ENCODE assay signal across 10 mouse cellular contexts in genomic region chr10:79917532-79918100, GRCm38 (mm10). TPM values are rescaled to one million over a fixed set of nuclear protein-coding genes. Genes with fewer than 3 reads are reported as not detected.
DNase-seq lines count a peak whose midpoint lies in the region; ATAC-seq and TF ChIP-seq lines count a peak whose summit lies in the region.
"Had no signal": no experiment of that assay in that cellular context is flagged by ENCODE, and none has a peak within 500 bp of the region (broad histone marks: within the 10 kb centered on the region; RNA-seq: fewer than 3 reads in every experiment).

No protein-coding gene starts in this region.

- H3K4me2 ChIP-seq in lung, embryonic 14.5 days: peak overlapping the region; percentile 97
- H3K4me2 ChIP-seq in forebrain, embryonic 15.5 days (replicated peaks): peak overlapping the region; percentile 91
- H3K4me2 ChIP-seq in limb, embryonic 11.5 days (ENCODE audit: low read depth, severe bottlenecking): peak overlapping the region; percentile 95
- H3K4me2 ChIP-seq in neural tube, embryonic 14.5 days (ENCODE audit: low read depth, low read length): peak overlapping the region; percentile 95

- no peaks in the 10 kb centered on the region for H3K9me3 ChIP-seq in lung, embryonic 14.5 days (ENCODE audit: low read depth, low read length)
- no peaks in the 10 kb centered on the region for H3K9me3 ChIP-seq in forebrain, embryonic 15.5 days
- H3K9me3 ChIP-seq in limb, embryonic 11.5 days (ENCODE audit: control insufficient read depth, low read length): peaks cover 3% of the 10 kb centered on the region; the same call in 1 of the 2 replicates
- no peaks in the 10 kb centered on the region for H3K9me3 ChIP-seq in neural tube, embryonic 14.5 days (ENCODE audit: control insufficient read depth, low read length)

- intact Hi-C loops in left cerebral cortex, postnatal 25 days (cut with DNase I): no loop called here
- intact Hi-C loops in left cerebral cortex, postnatal 36 days (cut with DNase I): no loop called here

- TF ChIP-seq CTCF in lung, embryonic 14.5 days (IDR thresholded peaks at IDR 0.05; ENCODE audit: low read depth): no peak

- peaks cover 5% of the 10 kb centered on the region; the same call in 1 of the 2 replicates for H3K4me1 ChIP-seq in lung, embryonic 14.5 days (ENCODE audit: insufficient read depth)
- H3K4me1 ChIP-seq in forebrain, embryonic 15.5 days: peaks cover 48% of the 10 kb centered on the region
- H3K4me1 ChIP-seq in limb, embryonic 11.5 days (ENCODE audit: control insufficient read depth, insufficient read depth, low read length): peaks cover 39% of the 10 kb centered on the region
- peaks cover 25% of the 10 kb centered on the region for H3K4me1 ChIP-seq in neural tube, embryonic 14.5 days (ENCODE audit: control insufficient read depth, insufficient read depth, low read length)

- peak overlapping the region; percentile 84 for H3K4me3 ChIP-seq in lung, embryonic 14.5 days (ENCODE audit: low read depth, low read length)
- peak overlapping the region; percentile 92 for H3K4me3 ChIP-seq in forebrain, embryonic 15.5 days
- no peak overlapping the region; the same call in 1 of the 2 replicates for H3K4me3 ChIP-seq in limb, embryonic 11.5 days (ENCODE audit: low read depth, low read length)
- H3K4me3 ChIP-seq in neural tube, embryonic 14.5 days (ENCODE audit: low read depth, low read length): peak overlapping the region; percentile 71; the same call in 1 of the 2 replicates

- H3K9ac ChIP-seq in lung, embryonic 14.5 days: peak overlapping the region; percentile 93; the same call in 1 of the 2 replicates
- peak overlapping the region; percentile 99 for H3K9ac ChIP-seq in forebrain, embryonic 15.5 days (replicated peaks)
- H3K9ac ChIP-seq in limb, embryonic 11.5 days (ENCODE audit: low read length): peak overlapping the region; percentile 92; the same call in 1 of the 2 replicates
- peak overlapping the region; percentile 98 for H3K9ac ChIP-seq in neural tube, embryonic 14.5 days (replicated peaks; ENCODE audit: low read depth, low read length)

- 0 out of 2 replicates have a peak, but pooled peaks cover under 1% of the 10 kb centered on the region for H3K36me3 ChIP-seq in lung, embryonic 14.5 days (ENCODE audit: insufficient read depth)
- H3K36me3 ChIP-seq in forebrain, embryonic 15.5 days: no peaks in the 10 kb centered on the region
- H3K36me3 ChIP-seq in limb, embryonic 11.5 days (ENCODE audit: control insufficient read depth, insufficient read depth, low read length): no peaks in the 10 kb centered on the region
- H3K36me3 ChIP-seq in neural tube, embryonic 14.5 days (ENCODE audit: control insufficient read depth, insufficient read depth, low read length): no peaks in the 10 kb centered on the region

- no peak for DNase-seq in lung, embryonic 14.5 days
- DNase-seq in lung, postnatal 36 days: no peak
- no peak for DNase-seq in limb, embryonic 11.5 days (ENCODE audit: low spot score)
- DNase-seq in left cerebral cortex, postnatal 25 days (ENCODE audit: low spot score in 2 of 2): no peak
- DNase-seq in left cerebral cortex, postnatal 36 days (ENCODE audit: low spot score in 2 of 2): no peak

- no peak overlapping the region for H3K27ac ChIP-seq in lung, embryonic 14.5 days (ENCODE audit: low read depth)
- H3K27ac ChIP-seq in forebrain, embryonic 15.5 days (replicated peaks): no peak overlapping the region
- H3K27ac ChIP-seq in limb, embryonic 11.5 days (replicated peaks; ENCODE audit: low read depth, low read length): no peak overlapping the region
- no peak overlapping the region for H3K27ac ChIP-seq in neural tube, embryonic 14.5 days (ENCODE audit: low read depth, low read length)

- H3K27me3 ChIP-seq in lung, embryonic 14.5 days (ENCODE audit: insufficient read depth, low read length): peaks cover 53% of the 10 kb centered on the region
- peaks cover 54% of the 10 kb centered on the region for H3K27me3 ChIP-seq in forebrain, embryonic 15.5 days
- H3K27me3 ChIP-seq in limb, embryonic 11.5 days (ENCODE audit: control insufficient read depth, insufficient read depth, low read length): peaks cover 54% of the 10 kb centered on the region
- H3K27me3 ChIP-seq in neural tube, embryonic 14.5 days (ENCODE audit: control insufficient read depth, insufficient read depth, low read length): peaks cover 51% of the 10 kb centered on the region

- ATAC-seq in lung, embryonic 14.5 days (ENCODE audit: insufficient read depth): no peak
- no peak for ATAC-seq in forebrain, embryonic 15.5 days (replicated peaks)
- no peak for ATAC-seq in limb, embryonic 11.5 days (ENCODE audit: insufficient number of reproducible peaks, low FRiP score, low TSS enrichment, low read depth)
- ATAC-seq in neural tube, embryonic 14.5 days (ENCODE audit: low read depth): no peak
- ATAC-seq in frontal cortex, adult (ENCODE audit: low TSS enrichment): no peak

- 66% methylated on average over 5 of the region's 5 CpGs for WGBS in lung, embryonic 14.5 days
- WGBS in forebrain, embryonic 15.5 days: 58% methylated on average over 5 of the region's 5 CpGs
- WGBS in limb, embryonic 11.5 days: 53% methylated on average over 5 of the region's 5 CpGs
- 72% methylated on average over 5 of the region's 5 CpGs for WGBS in neural tube, embryonic 14.5 days

RNA-seq across cellular contexts. Expression of gene Kiss1r, which starts 0.8 kb away (rescaled TPM):
- 0.70 and 1.2 TPM in 2 replicates for polyA plus RNA-seq in lung, embryonic 14.5 days (2014; fragmentation: Nextera tagmentation; extraction: Ambion mirVana)
- 2.2 and 2.7 TPM in 2 replicates for polyA plus RNA-seq in forebrain, embryonic 15.5 days (2015; fragmentation: Nextera tagmentation; extraction: Ambion mirVana)
- 0.21 and 0.34 TPM in 2 replicates for polyA plus RNA-seq in limb, embryonic 11.5 days (2014; fragmentation: Nextera tagmentation; extraction: Ambion mirVana)
- 2.2 and 2.3 TPM in 2 replicates for polyA plus RNA-seq in neural tube, embryonic 14.5 days (2014; fragmentation: Nextera tagmentation; extraction: Ambion mirVana)
- total RNA-seq in left cerebral cortex, postnatal 25 days (2021): 1 to 10 TPM; 7.1 to 7.8 TPM
- total RNA-seq in left cerebral cortex, postnatal 36 days (2021): 1 to 10 TPM; 6.7 to 8.2 TPM

RNA-seq across cellular contexts. Expression of gene R3hdm4, which starts 3.4 kb away (rescaled TPM):
- polyA plus RNA-seq in lung, embryonic 14.5 days (2014; fragmentation: Nextera tagmentation; extraction: Ambion mirVana): 127 and 132 TPM in 2 replicates
- polyA plus RNA-seq in forebrain, embryonic 15.5 days (2015; fragmentation: Nextera tagmentation; extraction: Ambion mirVana): 272 and 277 TPM in 2 replicates
- 133 and 138 TPM in 2 replicates for polyA plus RNA-seq in limb, embryonic 11.5 days (2014; fragmentation: Nextera tagmentation; extraction: Ambion mirVana)
- 253 and 265 TPM in 2 replicates for polyA plus RNA-seq in neural tube, embryonic 14.5 days (2014; fragmentation: Nextera tagmentation; extraction: Ambion mirVana)
- 100 to 1,000 TPM; 366 to 394 TPM for total RNA-seq in left cerebral cortex, postnatal 25 days (2021)
- total RNA-seq in left cerebral cortex, postnatal 36 days (2021): 100 to 1,000 TPM; 349 to 368 TPM

RNA-seq across cellular contexts. Expression of gene Gm26602, which starts 7.0 kb away (rescaled TPM):
- polyA plus RNA-seq in lung, embryonic 14.5 days (2014; fragmentation: Nextera tagmentation; extraction: Ambion mirVana): 4.1 TPM in 1 of 2 replicates, not detected in the other
- polyA plus RNA-seq in forebrain, embryonic 15.5 days (2015; fragmentation: Nextera tagmentation; extraction: Ambion mirVana): 10.4 and 21.1 TPM in 2 replicates
- polyA plus RNA-seq in limb, embryonic 11.5 days (2014; fragmentation: Nextera tagmentation; extraction: Ambion mirVana): 6.7 TPM in 1 of 2 replicates, not detected in the other
- 5.9 and 9.1 TPM in 2 replicates for polyA plus RNA-seq in neural tube, embryonic 14.5 days (2014; fragmentation: Nextera tagmentation; extraction: Ambion mirVana)
- not detected for total RNA-seq in left cerebral cortex, postnatal 25 days (2021)
- not detected for total RNA-seq in left cerebral cortex, postnatal 36 days (2021)
- total RNA-seq: left cerebral cortex, adult 8-10 months had no signal
- polyA plus RNA-seq: activated CD4-positive, CD25-positive, alpha-beta regulatory T cell, adult 4 months had no signal

RNA-seq across cellular contexts. Expression of gene Med16, which starts 8.9 kb away (rescaled TPM):
- polyA plus RNA-seq in lung, embryonic 14.5 days (2014; fragmentation: Nextera tagmentation; extraction: Ambion mirVana): 55.5 and 58.7 TPM in 2 replicates
- polyA plus RNA-seq in forebrain, embryonic 15.5 days (2015; fragmentation: Nextera tagmentation; extraction: Ambion mirVana): 53.2 and 56.6 TPM in 2 replicates
- 43.1 and 43.8 TPM in 2 replicates for polyA plus RNA-seq in limb, embryonic 11.5 days (2014; fragmentation: Nextera tagmentation; extraction: Ambion mirVana)
- 33.2 and 38.7 TPM in 2 replicates for polyA plus RNA-seq in neural tube, embryonic 14.5 days (2014; fragmentation: Nextera tagmentation; extraction: Ambion mirVana)
- 10 to 100 TPM; 57.5 to 59.8 TPM for total RNA-seq in left cerebral cortex, postnatal 25 days (2021)
- 10 to 100 TPM; 53.2 to 60.6 TPM for total RNA-seq in left cerebral cortex, postnatal 36 days (2021)

RNA-seq across cellular contexts. Expression of gene Arid3a, which starts 9.2 kb away (rescaled TPM):
- polyA plus RNA-seq in lung, embryonic 14.5 days (2014; fragmentation: Nextera tagmentation; extraction: Ambion mirVana): 5.1 and 5.4 TPM in 2 replicates
- polyA plus RNA-seq in forebrain, embryonic 15.5 days (2015; fragmentation: Nextera tagmentation; extraction: Ambion mirVana): 2.7 and 3.1 TPM in 2 replicates
- polyA plus RNA-seq in limb, embryonic 11.5 days (2014; fragmentation: Nextera tagmentation; extraction: Ambion mirVana): 11.8 and 12.9 TPM in 2 replicates
- 3.3 and 5.1 TPM in 2 replicates for polyA plus RNA-seq in neural tube, embryonic 14.5 days (2014; fragmentation: Nextera tagmentation; extraction: Ambion mirVana)
- 1 to 10 TPM; 5.4 to 8.6 TPM for total RNA-seq in left cerebral cortex, postnatal 25 days (2021)
- total RNA-seq in left cerebral cortex, postnatal 36 days (2021): 1 to 10 TPM; 6.3 to 6.5 TPM
